Mouse (Mus musculus) forebrain, postnatal 0 days (tissue): ENCODE data around the gene Mrpl45. TPM values are rescaled to one million over a fixed set of nuclear protein-coding genes. Genes with fewer than 3 reads are reported as not detected.
A peak's percentile ranks its signal among the peaks of the same experiment; 100 is the strongest.
"Not testable (repeated sequence)": the region's sequence is repeated elsewhere in the genome, so short reads cannot be mapped to it uniquely, and the experiment has no call there.

ENCODE experiments used
- ATAC-seq: fragments of 200-750 bp; cut with Nextera tagmentation; 2 replicates; pipeline ENCODE4 v1.8.0; 2017; ENCODE audit warnings: mild to moderate bottlenecking, moderate library complexity
- DNase-seq: peaks from one replicate; pipeline ENCODE4 v3.0.0-alpha.2; 2015
- H3K27ac ChIP-seq: fragments of 300-500 bp; sonication (generic); 2 replicates; pipeline ENCODE4 v1.5.1; 2014; ENCODE audit warnings: low read depth, mild to moderate bottlenecking, antibody characterized with exemption, low read length, moderate library complexity, mixed read lengths
- H3K27me3 ChIP-seq: fragments of 300-500 bp; sonication (generic); 2 replicates; pipeline ENCODE4 v1.6.1; 2014; ENCODE audit warnings: mild to moderate bottlenecking, low read length, mixed read lengths; ENCODE audit not compliant: insufficient read depth
- H3K36me3 ChIP-seq: fragments of 300-500 bp; sonication (generic); 2 replicates; pipeline ENCODE4 v1.6.1; 2014; ENCODE audit warnings: mild to moderate bottlenecking, moderate library complexity; ENCODE audit not compliant: insufficient read depth
- H3K4me1 ChIP-seq: fragments of 300-500 bp; sonication (generic); 2 replicates; pipeline ENCODE4 v1.6.1; 2014; ENCODE audit warnings: antibody characterized with exemption; ENCODE audit not compliant: insufficient read depth
- H3K4me2 ChIP-seq: fragments of 300-500 bp; sonication (generic); 2 replicates; pipeline ENCODE4 v1.6.1; 2014; ENCODE audit warnings: low read depth, mild to moderate bottlenecking, moderate library complexity
- H3K4me3 ChIP-seq: fragments of 300-500 bp; sonication (generic); 2 replicates; pipeline ENCODE4 v1.5.1; 2014; ENCODE audit warnings: low read depth, low read length, mixed read lengths
- H3K9ac ChIP-seq: fragments of 300-500 bp; sonication (generic); 2 replicates; pipeline ENCODE4 v1.6.1; 2014; ENCODE audit warnings: mild to moderate bottlenecking
- H3K9me3 ChIP-seq: fragments of 300-500 bp; sonication (generic); 2 replicates; pipeline ENCODE4 v1.6.1; 2016; ENCODE audit warnings: low read length
- CTCF ChIP-seq: sonication (generic); IDR thresholded peaks from 2 replicates; pipeline ENCODE4 v1.5.1; 2016; ENCODE audit warnings: antibody characterized with exemption, control low read depth, low read depth
- WGBS: fragments of 180-500 bp; shearing (Covaris S2); extraction: QIAGEN DNeasy Blood & Tissue Kit; methylation state at CpG from one replicate; pipeline ENCODE4 v1.1.7; 2014; 5-methylcytosine and 5-hydroxymethylcytosine counted together
- polyA plus RNA-seq: library from polyadenylated mRNA; unstranded; fragments of >200 nt; fragmentation: Nextera tagmentation; extraction: Ambion mirVana; gene quantifications from 2 replicates; pipeline ENCODE4 v1.2.1, GENCODE M21; 2015
- total RNA-seq: library from RNA; depleted of rRNA; stranded (reverse); fragments of >200 nt; gene quantifications from 2 replicates; pipeline ENCODE4 v1.2.3, GENCODE M21; 2014

Gene Mrpl45
- total and polyA plus RNA-seq, 2 experiments from 2014 or later: 29.0 to 37.7 TPM

DNA sequence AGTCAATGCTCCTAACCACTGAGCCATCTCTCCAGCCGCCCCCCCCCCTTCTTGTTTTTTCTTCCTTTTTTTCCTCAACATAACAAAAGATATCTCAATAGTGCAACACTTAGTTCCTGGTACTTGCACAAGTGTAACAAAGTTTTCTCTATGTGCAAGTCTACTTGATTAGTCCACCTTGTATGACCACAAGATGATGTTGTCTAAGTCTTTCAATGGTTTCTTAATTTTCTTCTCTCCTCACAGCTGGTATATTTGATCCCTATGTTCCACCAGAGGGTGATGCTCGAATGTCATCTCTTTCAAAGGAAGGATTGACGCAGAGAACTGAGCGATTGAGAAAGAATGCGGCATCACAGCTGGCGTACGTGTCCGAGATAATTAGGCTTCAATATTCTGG is 5.7 kb downstream of the Mrpl45 start:
- Histone ChIP-seq H3K9ac (no peak overlapping the region), H3K4me3 (no peak overlapping the region), H3K9me3 (no peaks in the 10 kb centered on the region), H3K4me1 (0 out of 2 replicates have a peak, but pooled peaks cover 4% of the 10 kb centered on the region), H3K36me3 (peaks cover 25% of the 10 kb centered on the region), H3K27me3 (no peaks in the 10 kb centered on the region), H3K27ac (no peak overlapping the region), H3K4me2 (no peak overlapping the region)
- ATAC-seq (no peak), DNase-seq (no peak)
- no peak for TF ChIP-seq CTCF
- whole genome bisulfite sequencing: 94% methylated on average over 8 of the region's 8 CpGs

DNA sequence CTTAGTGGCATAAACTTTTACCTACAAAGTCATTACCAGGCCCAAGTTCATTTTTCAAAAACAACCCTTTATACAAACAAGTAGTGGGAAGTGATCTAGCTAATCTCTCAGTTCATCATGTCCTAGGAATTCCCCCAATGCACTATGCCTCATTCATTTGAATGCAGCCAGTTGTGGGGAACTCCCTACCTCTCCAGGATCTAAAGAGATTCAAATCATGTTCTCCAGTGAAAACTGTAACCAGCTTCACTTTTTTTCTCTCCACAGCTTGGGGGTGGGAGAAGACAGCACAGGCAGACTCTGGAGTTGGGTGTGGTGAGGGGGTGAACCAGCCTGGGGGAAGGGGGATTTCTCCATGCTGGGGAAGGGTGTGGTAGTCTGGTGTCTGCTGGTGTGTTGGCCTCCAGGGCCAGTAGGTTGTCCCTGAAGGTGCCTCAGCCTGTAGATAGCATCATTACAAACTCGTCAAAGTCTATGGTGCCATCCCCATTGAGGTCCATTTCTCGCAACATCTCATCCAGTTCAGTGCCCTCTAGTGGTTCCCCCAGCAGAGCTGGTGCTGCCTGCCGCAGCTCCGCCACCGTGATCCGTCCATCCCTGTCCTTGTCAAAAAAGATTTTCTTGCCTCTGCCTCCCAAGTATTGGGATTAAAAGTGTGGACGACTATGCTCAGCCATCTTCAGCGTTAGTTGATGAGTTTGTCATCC is 6.5 kb downstream of the Mrpl45 start:
- not testable (repeated sequence) for H3K4me3 ChIP-seq, H3K4me2 ChIP-seq, H3K9ac ChIP-seq, H3K27ac ChIP-seq, H3K27me3 ChIP-seq, DNase-seq, ATAC-seq, H3K9me3 ChIP-seq, H3K4me1 ChIP-seq
- H3K36me3 ChIP-seq: peaks cover 33% of the 10 kb centered on the region
- WGBS: 90% methylated on average over 8 of the region's 8 CpGs

DNA sequence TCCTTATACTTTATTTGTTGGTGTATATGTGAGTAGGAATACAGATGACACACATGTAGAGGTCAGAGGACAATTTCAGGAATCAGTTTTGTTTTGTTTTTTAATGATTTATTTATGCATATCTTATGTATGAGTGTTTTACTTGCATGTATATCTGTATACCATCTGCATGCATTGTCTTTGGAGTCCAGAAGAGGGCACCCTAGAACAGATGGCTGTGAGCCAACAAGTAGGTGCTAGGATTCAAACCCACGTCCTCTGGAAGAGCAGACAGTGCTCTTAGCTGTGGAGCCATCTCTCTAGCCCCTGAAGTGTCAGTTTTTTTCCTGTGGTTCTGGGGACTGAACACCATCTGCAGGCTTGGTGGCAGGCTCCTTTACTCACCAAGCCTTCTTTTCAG is 9.7 kb downstream of the Mrpl45 start:
- TF ChIP-seq CTCF: peak; percentile 40
- 67% methylated on average over 1 of the region's 1 CpGs for WGBS
- no peak for ATAC-seq
- Histone ChIP-seq H3K27ac (no peak overlapping the region), H3K9ac (no peak overlapping the region), H3K4me3 (no peak overlapping the region), H3K4me1 (no peaks in the 10 kb centered on the region), H3K36me3 (peaks cover 53% of the 10 kb centered on the region), H3K4me2 (no peak overlapping the region), H3K9me3 (no peaks in the 10 kb centered on the region), H3K27me3 (no peaks in the 10 kb centered on the region)
- DNase-seq: no peak

DNA sequence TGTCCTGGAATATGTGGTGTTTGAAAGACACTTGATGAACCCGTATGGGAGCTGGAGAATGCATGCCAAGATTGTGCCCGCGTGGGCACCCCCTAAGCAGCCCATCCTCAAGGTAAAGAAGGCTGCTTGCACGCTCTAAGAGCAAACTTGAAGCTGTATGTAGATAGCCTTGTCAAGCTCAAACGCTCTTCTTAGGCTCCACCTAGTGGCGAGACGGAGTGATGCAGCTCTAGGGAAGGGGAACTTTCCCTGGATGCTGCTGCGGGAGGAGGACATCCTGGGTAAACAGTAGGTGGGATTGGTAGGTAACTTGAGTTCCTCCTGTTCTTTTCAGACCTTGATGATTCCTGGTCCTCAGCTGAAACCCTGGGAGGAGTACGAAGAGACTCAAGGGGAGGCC is 12.6 kb downstream of the Mrpl45 start:
- peak; percentile 96 for TF ChIP-seq CTCF
- no peaks in the 10 kb centered on the region for H3K4me1 ChIP-seq
- peaks cover 48% of the 10 kb centered on the region for H3K36me3 ChIP-seq
- DNase-seq (peak; percentile 84), ATAC-seq (no peak; the same call in 1 of the 2 replicates)
- H3K27me3 ChIP-seq: no peaks in the 10 kb centered on the region
- H3K27ac ChIP-seq: no peak overlapping the region
- 21% methylated on average over 9 of the region's 9 CpGs for WGBS
- H3K9me3 ChIP-seq: no peaks in the 10 kb centered on the region
- no peak overlapping the region for H3K4me3 ChIP-seq
- H3K4me2 ChIP-seq: no peak overlapping the region
- no peak overlapping the region for H3K9ac ChIP-seq

DNA sequence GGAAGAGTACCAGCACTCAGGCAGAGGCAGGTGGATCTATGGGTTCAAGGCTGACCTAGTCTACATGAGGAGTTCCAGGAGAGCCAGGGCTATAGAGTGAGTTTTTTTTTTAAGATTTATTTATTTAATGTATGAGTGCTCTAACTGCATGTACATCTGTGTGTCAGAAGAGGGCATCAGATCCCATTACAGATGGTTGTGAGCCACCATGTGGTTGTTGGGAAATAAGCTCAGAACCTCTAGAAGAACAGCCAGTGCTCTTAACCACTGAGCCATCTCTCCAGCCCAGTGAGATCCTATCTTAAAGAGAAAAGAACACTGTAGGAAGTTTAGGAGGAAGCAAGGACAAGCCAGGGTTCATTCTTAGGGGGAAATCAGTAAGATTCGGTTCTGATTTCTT is 14.8 kb downstream of the Mrpl45 start:
- TF ChIP-seq CTCF: peak; percentile 19

DNA sequence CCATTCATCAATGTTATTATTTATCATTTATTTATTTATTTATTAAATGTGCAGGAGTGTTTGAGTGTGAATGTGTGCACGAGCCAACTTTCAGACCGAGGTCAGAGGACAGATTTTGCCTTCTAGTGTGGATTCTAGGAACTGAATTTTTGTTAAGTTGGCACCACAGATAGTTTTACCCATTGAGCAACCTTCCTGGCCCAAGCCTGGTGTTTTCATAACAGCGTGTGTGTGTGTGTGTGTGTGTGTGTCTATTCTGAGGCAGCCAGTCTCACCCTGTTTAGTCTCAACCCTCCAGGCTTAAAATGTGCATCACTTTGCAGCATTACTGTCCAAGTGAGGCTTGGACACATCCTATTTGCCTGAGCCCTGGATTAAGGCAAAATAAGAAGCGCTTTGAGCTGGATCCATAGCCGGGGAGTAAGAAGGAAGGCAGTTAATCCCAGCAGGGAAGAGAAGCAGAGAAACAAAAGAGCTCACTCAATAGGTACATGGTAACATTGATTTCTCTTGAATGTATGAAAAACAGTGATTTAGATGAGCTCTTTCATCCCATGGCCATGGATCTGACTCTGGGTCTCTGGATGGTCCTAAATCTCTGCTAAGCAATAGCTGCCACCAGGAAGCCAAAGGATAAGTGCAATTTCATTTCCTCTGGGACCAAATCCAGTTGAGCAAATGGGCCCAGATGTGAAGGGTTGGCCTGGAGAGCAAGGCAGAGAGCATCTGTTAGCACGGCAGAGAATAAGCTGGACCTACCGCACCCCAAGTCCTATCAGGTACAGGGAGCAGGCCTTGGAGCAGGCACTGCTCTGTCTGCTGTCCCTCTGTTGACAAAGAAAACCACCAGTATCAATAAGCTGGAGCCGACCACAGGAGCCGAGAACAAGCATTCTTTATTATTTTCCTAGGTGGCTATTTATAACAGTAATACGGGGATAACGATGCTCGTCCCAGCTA is 16.0 kb downstream of the Mrpl45 start:
- Histone ChIP-seq H3K4me3 (no peak overlapping the region), H3K9ac (no peak overlapping the region), H3K36me3 (peaks cover 25% of the 10 kb centered on the region), H3K27me3 (no peaks in the 10 kb centered on the region), H3K9me3 (no peaks in the 10 kb centered on the region), H3K4me2 (no peak overlapping the region), H3K27ac (no peak overlapping the region), H3K4me1 (no peaks in the 10 kb centered on the region)
- TF ChIP-seq CTCF: no peak
- DNase-seq (no peak), ATAC-seq (no peak)
- WGBS: 55% methylated on average over 12 of the region's 12 CpGs

More for the DNA sequence above, 14.8 kb downstream of the Mrpl45 start:
- DNase-seq (no peak), ATAC-seq (no peak)
- Histone ChIP-seq H3K4me1 (no peaks in the 10 kb centered on the region), H3K9me3 (no peaks in the 10 kb centered on the region), H3K27ac (no peak overlapping the region), H3K27me3 (no peaks in the 10 kb centered on the region), H3K4me3 (no peak overlapping the region), H3K4me2 (no peak overlapping the region), H3K9ac (no peak overlapping the region), H3K36me3 (peaks cover 35% of the 10 kb centered on the region)
- 91% methylated on average over 1 of the region's 1 CpGs for WGBS

DNA sequence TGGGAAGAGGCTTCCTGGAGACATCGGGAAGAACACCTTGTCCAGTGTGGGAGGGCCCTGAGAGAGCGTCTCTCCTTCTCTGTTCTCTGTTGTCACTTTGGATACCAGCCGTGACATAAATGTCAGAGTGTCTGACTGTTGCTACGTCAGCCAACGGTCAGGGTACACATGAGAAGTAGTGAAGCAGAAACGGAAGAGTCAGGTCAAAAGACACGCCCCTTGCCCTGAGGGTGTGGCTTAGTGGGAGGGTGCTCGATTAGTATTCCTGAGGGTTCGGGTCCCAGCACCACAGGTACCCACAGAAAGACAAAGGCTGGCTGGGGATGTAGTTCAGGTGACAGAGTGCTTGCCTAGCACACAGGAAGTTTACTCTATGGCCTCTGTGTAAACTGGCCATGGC is 17.5 kb downstream of the Mrpl45 start:
- Histone ChIP-seq H3K4me1 (no peaks in the 10 kb centered on the region), H3K9me3 (no peaks in the 10 kb centered on the region), H3K36me3 (peaks cover 19% of the 10 kb centered on the region), H3K4me3 (no peak overlapping the region), H3K27me3 (no peaks in the 10 kb centered on the region), H3K9ac (no peak overlapping the region), H3K27ac (no peak overlapping the region), H3K4me2 (no peak overlapping the region)
- ATAC-seq (no peak), DNase-seq (no peak)
- 57% methylated on average over 9 of the region's 9 CpGs for WGBS
- TF ChIP-seq CTCF: no peak
